Mouse (Mus musculus): ENCODE measurements around the gene Nfe2l2. TPM values are rescaled to one million over a fixed set of nuclear protein-coding genes. Genes with fewer than 3 reads are reported as not detected.

Nfe2l2 gene
- polyA plus RNA-seq, 1 experiment = 11.4 TPM

DNA sequence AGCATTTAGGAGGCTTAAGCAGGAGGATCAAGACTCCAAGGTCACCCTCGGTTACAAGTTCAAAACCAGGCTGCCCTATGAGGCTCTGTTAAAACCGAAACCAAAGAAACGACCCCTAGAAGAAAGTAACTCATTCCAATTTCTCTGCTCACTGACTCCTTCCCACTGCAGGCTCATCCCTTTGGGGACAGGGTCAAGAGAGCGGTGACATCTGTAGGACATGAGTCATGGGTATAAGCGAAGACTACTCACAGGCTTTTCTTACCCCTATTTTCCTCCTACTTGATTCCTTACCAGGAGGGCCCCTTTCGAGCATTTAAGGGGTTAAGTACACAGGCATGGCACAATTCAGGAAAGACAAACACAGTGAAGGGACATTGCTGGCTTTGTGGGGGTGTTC is 60.5 kb downstream of the Nfe2l2 start:
- TF ChIP-seq GATA1 (IDR thresholded peaks at IDR 0.05; ENCODE audit: low read length) = no peak

DNA sequence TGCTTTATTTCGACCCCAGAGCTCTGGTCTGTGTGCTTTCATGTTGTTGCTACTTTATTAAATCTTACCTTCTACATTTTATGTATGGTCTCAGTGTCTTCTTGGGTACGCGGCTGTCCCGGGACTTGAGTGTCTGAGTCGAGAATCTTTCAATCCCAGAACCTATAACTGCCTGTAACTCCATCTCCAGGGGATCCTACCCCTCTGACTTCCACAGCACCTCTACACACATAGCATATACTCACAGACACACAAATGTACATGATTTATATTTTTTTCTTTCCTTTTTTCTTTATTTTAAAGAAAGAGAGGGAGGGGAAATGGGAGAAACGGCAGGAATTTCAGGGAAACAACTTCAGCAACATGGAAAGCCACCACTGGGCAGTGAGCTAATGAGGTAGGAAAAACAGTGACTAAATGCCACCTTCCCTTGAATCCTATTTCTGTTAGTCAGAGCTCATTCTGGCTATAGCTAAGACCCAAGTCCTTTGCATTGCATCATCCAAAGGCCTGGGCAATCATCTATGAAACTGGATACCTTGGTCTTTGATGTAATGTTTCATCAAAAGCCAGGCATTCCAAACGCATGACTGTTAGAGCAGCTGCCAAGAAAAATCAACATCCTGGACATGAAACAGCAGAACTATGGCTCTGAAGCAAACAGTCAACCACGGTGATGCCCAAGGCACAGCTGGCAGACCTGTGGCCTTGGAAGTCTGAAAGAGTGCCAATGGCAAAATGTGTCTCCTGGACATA is 61.5 kb downstream of the Nfe2l2 start:
- TF ChIP-seq GATA1 (IDR thresholded peaks at IDR 0.05; ENCODE audit: low read length) = no peak

- no peak for TF ChIP-seq GATA1 (IDR thresholded peaks at IDR 0.05; ENCODE audit: low read length)
These were observed 67.1 kb downstream of the Nfe2l2 start for GRCm38 (mm10) chr2:75637361-75637760.

GRCm38 (mm10) chr2:75636261-75637054 is 68.0 kb downstream of the Nfe2l2 start:
- TF ChIP-seq GATA1 (IDR thresholded peaks at IDR 0.05; ENCODE audit: low read length) = no peak

- TF ChIP-seq GATA1 (IDR thresholded peaks at IDR 0.05; ENCODE audit: low read length) = no peak
These were observed 70.7 kb downstream of the Nfe2l2 start for GRCm38 (mm10) chr2:75633784-75634183.

DNA sequence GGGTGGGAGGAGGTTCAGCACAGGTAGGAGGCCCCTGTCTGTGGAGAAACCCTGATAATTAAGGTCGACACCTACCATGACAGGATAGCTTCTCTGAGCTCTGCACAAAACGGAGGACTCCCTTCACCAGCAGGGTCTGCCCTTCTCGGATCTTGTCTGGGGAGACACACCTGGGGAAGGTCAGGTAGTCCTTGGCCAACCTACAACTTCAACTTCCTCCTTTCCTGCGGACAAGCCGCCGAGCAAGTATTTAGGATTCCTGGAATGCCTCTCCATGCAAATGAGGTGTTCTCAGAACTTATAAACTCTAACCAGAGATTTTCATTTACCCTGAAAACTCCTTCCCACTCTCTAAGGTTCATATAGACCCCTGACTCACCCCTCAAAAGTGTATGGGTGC is 71.1 kb downstream of the Nfe2l2 start:
- TF ChIP-seq GATA1 (IDR thresholded peaks at IDR 0.05; ENCODE audit: low read length) = no peak

- no peak for TF ChIP-seq GATA1 (IDR thresholded peaks at IDR 0.05; ENCODE audit: low read length)
These were observed 71.7 kb downstream of the Nfe2l2 start for GRCm38 (mm10) chr2:75632721-75633181.

DNA sequence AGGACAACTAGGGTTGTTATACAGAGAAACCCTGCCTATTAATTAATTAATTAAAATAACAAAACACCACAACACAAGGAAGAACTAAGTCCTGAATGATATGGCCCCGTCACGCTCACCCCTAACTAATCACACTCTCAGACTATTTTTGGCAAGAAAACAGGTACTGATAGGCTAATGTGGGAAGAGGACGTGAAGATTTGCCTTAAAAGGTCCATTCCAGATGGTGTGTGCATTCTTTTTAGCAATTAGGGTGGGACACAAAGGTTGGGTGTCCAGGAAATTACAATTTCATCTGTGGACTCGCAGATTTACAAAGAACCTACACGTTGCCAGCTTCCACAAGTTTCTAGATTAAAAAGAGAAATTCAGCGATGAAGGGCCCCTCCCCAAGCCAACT is 72.4 kb downstream of the Nfe2l2 start:
- TF ChIP-seq GATA1 (IDR thresholded peaks at IDR 0.05; ENCODE audit: low read length) = no peak

GRCm38 (mm10) chr2:75631421-75631820 is 73.0 kb downstream of the Nfe2l2 start:
- no peak for TF ChIP-seq GATA1 (IDR thresholded peaks at IDR 0.05; ENCODE audit: low read length)

DNA sequence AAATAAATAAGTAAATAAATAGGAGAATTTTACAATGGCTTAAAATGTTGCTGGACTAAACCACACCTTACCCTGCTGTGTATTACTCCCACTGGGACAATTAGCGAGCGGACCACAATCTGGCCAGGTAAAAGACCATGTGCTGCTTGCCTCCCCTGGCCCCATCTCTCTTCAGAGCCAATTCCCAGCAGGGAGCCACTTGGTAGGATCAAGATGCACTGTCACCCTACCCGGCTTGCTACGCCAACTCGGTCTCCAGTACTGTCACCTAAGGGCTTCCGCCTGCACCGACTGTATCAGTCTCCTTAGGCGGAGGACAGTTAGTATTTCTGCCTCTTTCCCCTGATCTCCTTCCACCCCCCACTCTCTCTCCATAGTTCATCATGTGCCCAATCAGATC is 76.0 kb downstream of the Nfe2l2 start:
- TF ChIP-seq GATA1 (IDR thresholded peaks at IDR 0.05; ENCODE audit: low read length) = no peak

GRCm38 (mm10) chr2:75626597-75627440 is 77.6 kb downstream of the Nfe2l2 start:
- no peak for TF ChIP-seq GATA1 (IDR thresholded peaks at IDR 0.05; ENCODE audit: low read length)

Other genes starting within 250 kb of the Nfe2l2 start
- 242 and 253 TPM in 2 replicates for gene Hnrnpa3, start 45.4 kb downstream of the Nfe2l2 start, polyA plus RNA-seq (2012)
- gene Agps, start 127.5 kb upstream of the Nfe2l2 start, polyA plus RNA-seq (2012) = 9.3 and 13.2 TPM in 2 replicates
- gene Ttc30b, start 233.9 kb upstream of the Nfe2l2 start, polyA plus RNA-seq (2012) = 0.58 and 0.72 TPM in 2 replicates

Data from G1E-ER4 (cell line).